Mouse (Mus musculus): Measurements from ENCODE around the gene Usp35. TPM values are rescaled to one million over a fixed set of nuclear protein-coding genes. Genes with fewer than 3 reads are reported as not detected.
A peak's percentile ranks its signal among the peaks of the same experiment; 100 is the strongest.

Usp35 gene
- total and polyA plus RNA-seq, 2 experiments from 2014 or later = 0.30 to 5.6 TPM

- H3K4me3 ChIP-seq (ENCODE audit: low read depth, low read length) = no peak overlapping the region
- ATAC-seq (ENCODE audit: insufficient read depth, low read depth) = peak; percentile 44
- no peaks in the 10 kb centered on the region for H3K9me3 ChIP-seq (replicated peaks; ENCODE audit: control insufficient read depth, low read length)
- H3K36me3 ChIP-seq (replicated peaks; ENCODE audit: control insufficient read depth, insufficient read depth, low read length) = peaks cover 8% of the 10 kb centered on the region
- peak overlapping the region; percentile 18; the same call in 1 of the 2 replicates for H3K27ac ChIP-seq (ENCODE audit: low read depth)
- TF ChIP-seq EP300 (IDR thresholded peaks at IDR 0.05; ENCODE audit: low read depth) = no peak
- TF ChIP-seq CTCF (IDR thresholded peaks at IDR 0.05; ENCODE audit: low read depth) = no peak
- H3K4me1 ChIP-seq (ENCODE audit: control insufficient read depth, insufficient read depth) = peaks cover 8% of the 10 kb centered on the region; the same call in 1 of the 2 replicates
- H3K4me2 ChIP-seq (ENCODE audit: low read depth, low read length) = no peak overlapping the region
- DNase-seq (ENCODE audit: low spot score) = peak; percentile 41
- H3K9ac ChIP-seq (replicated peaks; ENCODE audit: low read depth, low read length) = no peak overlapping the region
- H3K27me3 ChIP-seq (ENCODE audit: control insufficient read depth, insufficient read depth, low read length) = no peaks in the 10 kb centered on the region
These were observed 61.5 kb downstream of the Usp35 start for GRCm38 (mm10) chr7:97270367-97270766.

DNA sequence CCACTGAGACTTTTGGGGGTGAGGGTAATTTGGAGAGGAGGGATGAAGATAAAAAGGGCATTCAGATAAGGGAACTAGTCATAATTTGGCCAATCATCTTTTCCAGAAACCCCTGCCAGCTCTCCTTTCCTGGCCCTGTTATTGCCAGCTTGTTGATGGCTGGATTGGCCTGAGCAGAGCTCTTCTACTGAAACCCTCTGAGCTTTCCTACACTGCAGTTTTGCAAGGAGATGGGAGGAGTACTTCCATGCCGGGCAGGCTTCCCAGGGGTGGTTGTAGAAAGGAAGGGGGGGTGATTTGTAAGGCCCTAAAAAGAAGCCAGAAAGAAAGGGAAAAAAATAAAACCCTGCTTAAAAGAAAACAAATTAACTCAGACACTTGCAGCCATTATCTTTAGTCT is 69.3 kb downstream of the Usp35 start:
- Histone ChIP-seq H3K4me3 (ENCODE audit: low read depth, low read length) (no peak overlapping the region), H3K4me1 (ENCODE audit: control insufficient read depth, insufficient read depth) (no peaks in the 10 kb centered on the region), H3K4me2 (ENCODE audit: low read depth, low read length) (no peak overlapping the region), H3K9me3 (replicated peaks; ENCODE audit: control insufficient read depth, low read length) (no peaks in the 10 kb centered on the region), H3K27ac (ENCODE audit: low read depth) (no peak overlapping the region), H3K36me3 (replicated peaks; ENCODE audit: control insufficient read depth, insufficient read depth, low read length) (no peaks in the 10 kb centered on the region), H3K9ac (replicated peaks; ENCODE audit: low read depth, low read length) (no peak overlapping the region), H3K27me3 (ENCODE audit: control insufficient read depth, insufficient read depth, low read length) (no peaks in the 10 kb centered on the region)
- ATAC-seq (ENCODE audit: insufficient read depth, low read depth) (peak; percentile 71), DNase-seq (ENCODE audit: low spot score) (peak; percentile 47)
- WGBS = 17% methylated on average over 1 of the region's 1 CpGs
- TF ChIP-seq CTCF (IDR thresholded peaks at IDR 0.05; ENCODE audit: low read depth) (no peak), EP300 (IDR thresholded peaks at IDR 0.05; ENCODE audit: low read depth) (no peak)

Other genes with a start within 250 kb of the Usp35 start
- gene Kctd21, start 307 bp upstream of the Usp35 start, total RNA-seq (2014; rRNA removed; ENCODE audit: low replicate concordance) = 0.97 and 3.4 TPM in 2 replicates
- 1.9 and 3.1 TPM in 2 replicates for gene Kctd21, start 307 bp upstream of the Usp35 start, polyA plus RNA-seq (2015; fragmentation: Nextera tagmentation; extraction: Ambion mirVana)
- 9.9 and 20.1 TPM in 2 replicates for gene Alg8, start 39.6 kb upstream of the Usp35 start, total RNA-seq (2014; rRNA removed; ENCODE audit: low replicate concordance)
- gene Alg8, start 39.6 kb upstream of the Usp35 start, polyA plus RNA-seq (2015; fragmentation: Nextera tagmentation; extraction: Ambion mirVana) = 11.3 and 12.9 TPM in 2 replicates
- 797 and 949 TPM in 2 replicates for gene Ndufc2, start 68.0 kb upstream of the Usp35 start, total RNA-seq (2014; rRNA removed; ENCODE audit: low replicate concordance)
- 1,243 and 1,339 TPM in 2 replicates for gene Ndufc2, start 68.0 kb upstream of the Usp35 start, polyA plus RNA-seq (2015; fragmentation: Nextera tagmentation; extraction: Ambion mirVana)
- gene Thrsp, start 85.7 kb upstream of the Usp35 start, total RNA-seq (2014; rRNA removed; ENCODE audit: low replicate concordance) = 1.0 and 1.9 TPM in 2 replicates
- 3.9 and 4.3 TPM in 2 replicates for gene Thrsp, start 85.7 kb upstream of the Usp35 start, polyA plus RNA-seq (2015; fragmentation: Nextera tagmentation; extraction: Ambion mirVana)
- not detected in 2 replicates for gene Kctd14, start 119.3 kb upstream of the Usp35 start, total RNA-seq (2014; rRNA removed; ENCODE audit: low replicate concordance)
- gene Kctd14, start 119.3 kb upstream of the Usp35 start, polyA plus RNA-seq (2015; fragmentation: Nextera tagmentation; extraction: Ambion mirVana) = 0.34 and 0.62 TPM in 2 replicates
- 29.8 and 35.4 TPM in 2 replicates for gene Ints4, start 148.9 kb upstream of the Usp35 start, total RNA-seq (2014; rRNA removed; ENCODE audit: low replicate concordance)
- 28.1 and 28.2 TPM in 2 replicates for gene Ints4, start 148.9 kb upstream of the Usp35 start, polyA plus RNA-seq (2015; fragmentation: Nextera tagmentation; extraction: Ambion mirVana)
- 20.5 and 46.8 TPM in 2 replicates for gene Aamdc, start 247.5 kb upstream of the Usp35 start, total RNA-seq (2014; rRNA removed; ENCODE audit: low replicate concordance)
- gene Aamdc, start 247.5 kb upstream of the Usp35 start, polyA plus RNA-seq (2015; fragmentation: Nextera tagmentation; extraction: Ambion mirVana) = 78.1 and 80.2 TPM in 2 replicates
- 7.6 and 14.6 TPM in 2 replicates for gene Rsf1, start 247.9 kb upstream of the Usp35 start, total RNA-seq (2014; rRNA removed; ENCODE audit: low replicate concordance)
- gene Rsf1, start 247.9 kb upstream of the Usp35 start, polyA plus RNA-seq (2015; fragmentation: Nextera tagmentation; extraction: Ambion mirVana) = 8.6 and 10.6 TPM in 2 replicates

All from heart, postnatal 0 days (tissue).